Mouse (Mus musculus) CH12.LX (cell line): ENCODE data around the gene Sbk3. TPM values are rescaled to one million over a fixed set of nuclear protein-coding genes. Genes with fewer than 3 reads are reported as not detected.

Experiments used
- DNase-seq: peaks from one replicate; pipeline ENCODE4 v3.0.0-alpha.2; 2013; ENCODE audit errors: extremely low read depth
- H3K27ac ChIP-seq: 2 replicates; pipeline ENCODE4 v1.5.1; 2012; ENCODE audit warnings: low read depth, mild to moderate bottlenecking, control low read depth, moderate library complexity; ENCODE audit not compliant: insufficient read depth
- H3K27me3 ChIP-seq: replicated peaks from 2 replicates; pipeline ENCODE3; 2012; ENCODE audit warnings: inconsistent platforms
- H3K36me3 ChIP-seq, 2 experiments: replicated peaks in 1 of 2; 2 replicates each; pipeline versions ENCODE3 to v1.6.1; 2012; ENCODE audit warnings: inconsistent platforms in 1 of 2, low read length in 1 of 2, mild to moderate bottlenecking in 1 of 2, mixed read lengths in 1 of 2, moderate library complexity in 1 of 2; ENCODE audit not compliant: control insufficient read depth in 1 of 2, insufficient read depth in 1 of 2
- H3K4me1 ChIP-seq, 2 experiments: 2 replicates each; pipeline ENCODE4 v1.6.1; 2012; ENCODE audit warnings: inconsistent platforms in 1 of 2, moderate library complexity in 1 of 2; ENCODE audit not compliant: insufficient read depth in 2 of 2, control insufficient read depth in 1 of 2
- H3K4me2 ChIP-seq: 2 replicates; pipeline ENCODE4 v1.6.1; 2012; ENCODE audit warnings: low read depth, mild to moderate bottlenecking, control low read depth; ENCODE audit not compliant: poor library complexity, insufficient read depth, severe bottlenecking
- H3K4me3 ChIP-seq, 3 experiments: fragments of 150-350 bp in 1 of 3; sonication (generic) in 1 of 3; replicated peaks in 1 of 3; 2 replicates each; pipeline versions ENCODE3 to v1.5.1; 2011 to 2012; ENCODE audit warnings: low read depth in 2 of 3, low read length in 2 of 3, mild to moderate bottlenecking in 2 of 3, moderate library complexity in 2 of 3, control low read depth in 1 of 3, improper control_type of control experiment in 1 of 3, inconsistent platforms in 1 of 3, mixed read lengths in 1 of 3; ENCODE audit not compliant: poor library complexity in 1 of 3
- H3K79me2 ChIP-seq: replicated peaks from 2 replicates; pipeline ENCODE4 v1.6.1; 2012; ENCODE audit warnings: mild to moderate bottlenecking, moderate library complexity; ENCODE audit not compliant: control insufficient read depth, poor library complexity, insufficient read depth, severe bottlenecking; ENCODE audit errors: extremely low read depth
- H3K9ac ChIP-seq: 2 replicates; pipeline ENCODE4 v1.6.1; 2012; ENCODE audit warnings: low read depth, mild to moderate bottlenecking, control low read depth, moderate library complexity; ENCODE audit not compliant: insufficient read depth
- H3K9me3 ChIP-seq: replicated peaks from 2 replicates; pipeline ENCODE3; 2012; ENCODE audit warnings: low read length, inconsistent platforms, mixed read lengths
- BHLHE40 ChIP-seq: IDR thresholded peaks from 2 replicates; pipeline ENCODE4 v1.6.1; 2011; ENCODE audit warnings: mild to moderate bottlenecking, low read depth, low read length, improper control_type of control experiment
- CHD2 ChIP-seq: IDR thresholded peaks from 2 replicates; pipeline ENCODE4 v1.6.1; 2011; ENCODE audit warnings: low read length, improper control_type of control experiment
- CTCF ChIP-seq, 2 experiments: IDR thresholded peaks in 1 of 2; conservative IDR thresholded peaks in 1 of 2; 2 replicates each; pipeline ENCODE4 v1.5.1; 2011 to 2012; ENCODE audit warnings: low read depth in 2 of 2, low read length in 2 of 2, improper control_type of control experiment in 1 of 2, inconsistent platforms in 1 of 2, mild to moderate bottlenecking in 1 of 2, moderate library complexity in 1 of 2
- E2F4 ChIP-seq: IDR thresholded peaks from 2 replicates; pipeline ENCODE4 v1.6.1; 2011; ENCODE audit warnings: low read depth, low read length, improper control_type of control experiment; ENCODE audit not compliant: insufficient replicate concordance
- ELF1 ChIP-seq: IDR thresholded peaks from 2 replicates; pipeline ENCODE4 v1.6.1; 2014; ENCODE audit warnings: low read depth, mild to moderate bottlenecking, inconsistent platforms, low read length, improper control_type of control experiment
- ETS1 ChIP-seq: conservative IDR thresholded peaks from 2 replicates; pipeline ENCODE4 v1.6.1; 2012; ENCODE audit warnings: low read depth, mild to moderate bottlenecking, inconsistent platforms, low read length, improper control_type of control experiment, moderate library complexity
- IRF4 ChIP-seq: IDR thresholded peaks from 2 replicates; pipeline ENCODE4 v1.6.1; 2014; ENCODE audit warnings: low read depth, mild to moderate bottlenecking, inconsistent platforms, low read length, improper control_type of control experiment
- MAFK ChIP-seq: IDR thresholded peaks from 2 replicates; pipeline ENCODE4 v1.6.1; 2011; ENCODE audit warnings: low read length, improper control_type of control experiment; ENCODE audit not compliant: insufficient replicate concordance
- MAZ ChIP-seq: IDR thresholded peaks from 2 replicates; pipeline ENCODE4 v1.6.1; 2012; ENCODE audit warnings: low read depth, mild to moderate bottlenecking, inconsistent platforms, low read length, improper control_type of control experiment, moderate library complexity
- MEF2A ChIP-seq: IDR thresholded peaks from 2 replicates; pipeline ENCODE4 v1.6.1; 2014; ENCODE audit warnings: low read depth, mild to moderate bottlenecking, inconsistent platforms, low read length, improper control_type of control experiment, borderline replicate concordance
- MXI1 ChIP-seq: IDR thresholded peaks from 2 replicates; pipeline ENCODE4 v1.6.1; 2011; ENCODE audit warnings: mild to moderate bottlenecking, low read depth, low read length, improper control_type of control experiment
- MYC ChIP-seq: IDR thresholded peaks from 2 replicates; pipeline ENCODE4 v1.6.1; 2011; ENCODE audit warnings: low read depth, mild to moderate bottlenecking, improper control_type of control experiment, low read length
- POLR2A ChIP-seq: IDR thresholded peaks from 2 replicates; pipeline ENCODE4 v1.6.1; 2011; ENCODE audit warnings: low read depth, mild to moderate bottlenecking, improper control_type of control experiment, low read length
- RAD21 ChIP-seq: IDR thresholded peaks from 2 replicates; pipeline ENCODE4 v1.6.1; 2011; ENCODE audit warnings: low read depth, mild to moderate bottlenecking, low read length, improper control_type of control experiment, moderate library complexity
- RCOR1 ChIP-seq: conservative IDR thresholded peaks from 2 replicates; pipeline ENCODE4 v1.6.1; 2012; ENCODE audit warnings: low read depth, mild to moderate bottlenecking, inconsistent platforms, low read length, improper control_type of control experiment
- TBP ChIP-seq: conservative IDR thresholded peaks from 2 replicates; pipeline ENCODE4 v1.6.1; 2011; ENCODE audit warnings: low read depth, low read length, improper control_type of control experiment
- UBTF ChIP-seq: IDR thresholded peaks from 2 replicates; pipeline ENCODE4 v1.6.1; 2012; ENCODE audit warnings: low read depth, mild to moderate bottlenecking, inconsistent platforms, low read length, improper control_type of control experiment, moderate library complexity
- USF1 ChIP-seq: IDR thresholded peaks from 2 replicates; pipeline ENCODE4 v1.6.1; 2014; ENCODE audit warnings: low read depth, mild to moderate bottlenecking, inconsistent platforms, low read length, improper control_type of control experiment
- USF2 ChIP-seq: conservative IDR thresholded peaks from 2 replicates; pipeline ENCODE4 v1.6.1; 2011; ENCODE audit warnings: low read depth, low read length, improper control_type of control experiment
- ZKSCAN1 ChIP-seq: IDR thresholded peaks from 2 replicates; pipeline ENCODE4 v1.6.1; 2012; ENCODE audit warnings: low read depth, inconsistent platforms, low read length, improper control_type of control experiment, borderline replicate concordance
- ZMIZ1 ChIP-seq: IDR thresholded peaks from 2 replicates; pipeline ENCODE4 v1.6.1; 2012; ENCODE audit warnings: low read depth, mild to moderate bottlenecking, inconsistent platforms, low read length, improper control_type of control experiment
- dilution Hi-C: fragments of 300-500 bp; cut with MboI; formaldehyde crosslinking; loops from 2 replicates; pipeline ENCODE4 v1.14.3; 2020; ENCODE audit warnings: low sequenced_read_pairs; ENCODE audit not compliant: extremely low pct_unique_long_range_greater_than_20kb, extremely low pct_ligation_motif_present
- in situ Hi-C: fragments of 300-500 bp; cut with MboI; formaldehyde crosslinking; loops from 3 replicates; pipeline ENCODE4 v1.14.3; 2019; ENCODE audit warnings: low sequenced_read_pairs, low pct_ligation_motif_present, low pct_unique_long_range_greater_than_20kb, mixed read lengths
- polyA plus RNA-seq: library from polyadenylated mRNA; unstranded; fragments of >175 nt; gene quantifications from 2 replicates; pipeline ENCODE4 v1.2.1, GENCODE M21; 2012; ENCODE audit warnings: low read depth; ENCODE audit not compliant: insufficient read length
- total RNA-seq, 2 experiments: library from RNA; depleted of rRNA; stranded (reverse); fragments of 300-350 nt in 1 of 2; fragments of >200 nt in 1 of 2; gene quantifications; 2 replicates each; pipeline ENCODE4 v1.2.3; 2012 to 2014

Gene Sbk3
- total and polyA plus RNA-seq, 3 experiments: not detected

GRCm38 (mm10) chr7:4963527-4963926 is 7.4 kb downstream of the Sbk3 start:
- TF ChIP-seq ZMIZ1 (no peak), MAZ (peak; percentile 37; the same call in 1 of the 2 replicates), CTCF (conservative IDR thresholded peaks at IDR 0.05 in 1 of 2, IDR thresholded peaks at IDR 0.05 in 1 of 2; ENCODE audit: low read depth in 2 of 2, low read length in 2 of 2) (peak in 1 of 2 experiments; percentile 27; a peak in 1 of 4 replicates)
- Histone ChIP-seq H3K27ac (no peak overlapping the region), H3K4me1 (peaks cover 0 to 4% of the 10 kb centered on the region in 2 experiments; a peak in 1 of 4 replicates), H3K36me3 (no peaks in the 10 kb centered on the region), H3K4me2 (no peak overlapping the region), H3K79me2 (no peaks in the 10 kb centered on the region), H3K4me3 (no peak overlapping the region), H3K9me3 (no peaks in the 10 kb centered on the region), H3K27me3 (peaks cover 50% of the 10 kb centered on the region), H3K9ac (no peak overlapping the region)
- DNase-seq: no peak
- in situ Hi-C loops: no loop called here
- dilution Hi-C loops: no loop called here

GRCm38 (mm10) chr7:4957361-4957760 is 13.6 kb downstream of the Sbk3 start:
- no peak overlapping the region for H3K27ac ChIP-seq
- dilution Hi-C loops: no loop called here
- in situ Hi-C loops: no loop called here
- H3K4me1 ChIP-seq: no peaks in the 10 kb centered on the region
- no peak overlapping the region for H3K4me2 ChIP-seq
- no peaks in the 10 kb centered on the region for H3K79me2 ChIP-seq
- H3K4me3 ChIP-seq: no peak overlapping the region
- peaks cover 2% of the 10 kb centered on the region for H3K9me3 ChIP-seq
- H3K27me3 ChIP-seq: peaks cover 1% of the 10 kb centered on the region
- DNase-seq: no peak
- no peaks in the 10 kb centered on the region for H3K36me3 ChIP-seq
- no peak overlapping the region for H3K9ac ChIP-seq
- TF ChIP-seq E2F4 (no peak), POLR2A (no peak), RCOR1 (no peak), USF1 (no peak), ETS1 (no peak), IRF4 (no peak), MXI1 (no peak), ELF1 (no peak), BHLHE40 (no peak)
- TF ChIP-seq, all 38 proteins: peak for 0

- H3K36me3 ChIP-seq: no peaks in the 10 kb centered on the region
- no peaks in the 10 kb centered on the region for H3K4me1 ChIP-seq
- no peak overlapping the region for H3K9ac ChIP-seq
- dilution Hi-C loops (no loop called here), in situ Hi-C loops (no loop called here)
- TF ChIP-seq RAD21 (no peak), CHD2 (no peak), TBP (no peak), ZKSCAN1 (no peak), MYC (no peak), POLR2A (no peak), MAFK (no peak), UBTF (no peak), USF2 (no peak), MEF2A (no peak)
- H3K27me3 ChIP-seq: no peaks in the 10 kb centered on the region
- H3K4me2 ChIP-seq: no peak overlapping the region
- no peak overlapping the region for H3K27ac ChIP-seq
- no peak for DNase-seq
- peaks cover 2% of the 10 kb centered on the region for H3K9me3 ChIP-seq
- no peak overlapping the region for H3K4me3 ChIP-seq
- H3K79me2 ChIP-seq: no peaks in the 10 kb centered on the region
These were observed 17.0 kb downstream of the Sbk3 start for GRCm38 (mm10) chr7:4953815-4954445.
